Mouse (Mus musculus): Measurements from ENCODE around the gene Sox2.

The Sox2 gene

DNA sequence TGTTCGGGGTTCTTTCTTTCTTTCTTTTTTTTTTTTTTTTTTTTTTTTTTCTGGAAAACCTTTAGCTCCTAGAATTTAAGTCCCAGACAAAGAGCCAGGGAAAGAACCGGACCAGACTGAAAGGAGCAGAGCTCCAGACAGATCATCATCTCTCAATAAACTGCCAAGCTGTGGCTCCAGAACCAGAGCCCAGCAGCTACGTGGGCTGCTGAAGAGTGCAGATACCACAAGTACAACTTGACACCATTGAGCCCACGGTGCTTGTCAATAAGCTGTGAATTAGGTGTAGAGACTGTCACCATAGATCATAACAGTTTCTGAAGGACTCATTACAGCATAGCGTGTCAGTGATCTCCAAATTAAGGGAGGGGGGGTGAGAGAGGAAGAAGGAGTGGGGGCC is 7.1 kb upstream of the Sox2 start:
- in situ Hi-C loops (cut with MboI; ENCODE audit: low sequenced_read_pairs): no loop called here

DNA sequence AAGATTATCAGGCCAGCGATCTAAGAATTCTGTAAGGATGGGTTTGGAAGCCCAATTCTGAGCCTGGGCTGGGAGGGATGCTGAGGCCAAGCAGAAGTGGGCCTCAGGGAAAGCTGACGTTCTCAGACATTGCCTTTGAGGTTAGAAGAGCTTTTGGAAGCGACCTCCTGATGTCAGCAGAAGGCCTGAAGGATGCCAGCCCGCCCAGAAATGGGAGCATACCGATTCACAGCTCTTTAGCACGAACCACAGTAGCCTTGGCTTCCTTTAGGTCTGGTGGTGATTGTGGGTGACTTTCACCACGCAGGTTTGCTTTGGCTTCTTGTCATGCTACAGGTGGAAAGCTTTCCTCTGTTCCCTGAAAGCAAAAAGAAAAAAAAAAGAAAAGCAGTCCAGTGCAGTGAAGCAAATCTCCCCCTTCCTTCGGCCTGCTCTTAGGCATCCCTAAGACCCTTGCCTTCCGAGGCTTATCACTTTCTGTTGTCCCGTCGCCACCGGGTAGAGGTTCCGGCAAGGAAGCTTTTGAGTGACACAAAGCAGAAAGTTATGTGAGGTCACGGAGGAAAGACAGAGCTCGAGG is 6.6 kb upstream of the Sox2 start:
- in situ Hi-C loops (cut with MboI; ENCODE audit: low sequenced_read_pairs): no loop called here

DNA sequence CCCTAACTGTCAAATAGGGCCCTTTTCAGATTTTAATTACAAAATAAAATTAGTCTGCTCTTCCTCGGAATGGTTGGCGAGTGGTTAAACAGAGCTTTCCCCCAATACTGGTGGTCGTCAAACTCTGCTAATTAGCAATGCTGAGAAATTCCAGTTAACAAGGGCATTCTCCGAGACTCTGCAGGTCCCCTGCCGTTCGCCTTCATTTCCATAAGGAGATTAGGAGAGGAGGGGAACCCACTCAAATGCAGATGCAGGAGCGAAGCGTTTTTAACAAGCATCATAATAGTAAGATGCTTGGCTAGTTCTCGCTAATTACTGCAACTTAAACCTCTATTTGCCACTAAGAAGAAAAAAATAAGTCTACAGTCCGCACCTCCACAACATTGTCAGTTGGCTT is 4.0 kb upstream of the Sox2 start:
- in situ Hi-C loops (cut with MboI; ENCODE audit: low sequenced_read_pairs): no loop called here

DNA sequence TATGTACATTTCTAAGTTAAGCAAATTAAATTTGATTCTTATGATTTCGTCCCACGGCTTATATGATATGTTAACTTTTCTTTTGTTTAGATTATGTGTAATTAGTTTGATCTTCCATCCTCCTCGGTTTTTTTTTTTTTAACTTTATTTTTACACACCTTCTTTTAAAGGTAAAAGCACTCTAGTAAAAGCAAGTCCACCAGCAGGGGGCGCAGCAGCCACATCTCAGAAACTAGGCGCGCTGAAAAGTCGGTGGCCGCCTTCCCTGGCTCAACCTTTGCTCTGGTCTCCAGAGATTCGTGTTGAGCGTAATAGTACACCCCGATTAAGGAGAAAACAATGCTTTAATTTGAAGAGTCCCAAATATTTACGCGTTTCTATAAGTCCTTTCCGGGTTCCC is 2.5 kb upstream of the Sox2 start:
- in situ Hi-C loops (cut with MboI; ENCODE audit: low sequenced_read_pairs): no loop called here

DNA sequence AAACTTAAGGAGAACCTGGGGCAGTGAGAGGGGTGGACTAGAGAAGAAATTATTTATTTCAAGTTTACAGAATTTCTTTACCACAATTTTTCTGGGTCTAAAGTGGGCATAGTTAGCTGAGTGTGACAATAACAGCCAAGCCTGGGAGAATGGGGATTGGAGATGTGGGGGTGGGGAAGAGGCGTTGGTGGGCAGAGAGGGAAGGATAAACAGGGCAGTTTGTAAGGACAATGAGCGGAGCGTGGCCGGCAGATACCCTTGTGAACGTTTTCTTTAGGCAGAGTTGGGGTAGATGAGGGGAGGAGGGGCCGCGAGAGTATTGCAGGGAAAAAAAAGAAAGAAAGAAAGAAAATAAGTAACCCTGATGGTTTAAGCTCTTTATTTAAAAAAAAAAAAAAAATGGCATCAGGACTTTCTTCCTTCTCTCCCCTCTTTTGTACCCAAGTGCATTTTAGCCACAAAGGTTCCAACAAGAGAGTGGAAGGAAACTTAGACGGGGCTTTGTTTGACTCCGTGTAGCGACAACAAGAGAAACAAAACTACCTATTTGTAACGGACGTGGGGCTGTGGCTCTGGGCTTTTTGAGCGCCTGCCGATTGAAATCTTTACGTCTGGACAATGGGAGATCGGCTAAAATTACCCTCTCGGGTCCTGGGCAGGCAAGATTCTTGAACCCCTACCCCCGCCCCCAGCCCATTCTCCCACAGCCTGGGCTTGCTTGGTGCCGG is 1.9 kb upstream of the Sox2 start:
- in situ Hi-C loops (cut with MboI; ENCODE audit: low sequenced_read_pairs): no loop called here

DNA sequence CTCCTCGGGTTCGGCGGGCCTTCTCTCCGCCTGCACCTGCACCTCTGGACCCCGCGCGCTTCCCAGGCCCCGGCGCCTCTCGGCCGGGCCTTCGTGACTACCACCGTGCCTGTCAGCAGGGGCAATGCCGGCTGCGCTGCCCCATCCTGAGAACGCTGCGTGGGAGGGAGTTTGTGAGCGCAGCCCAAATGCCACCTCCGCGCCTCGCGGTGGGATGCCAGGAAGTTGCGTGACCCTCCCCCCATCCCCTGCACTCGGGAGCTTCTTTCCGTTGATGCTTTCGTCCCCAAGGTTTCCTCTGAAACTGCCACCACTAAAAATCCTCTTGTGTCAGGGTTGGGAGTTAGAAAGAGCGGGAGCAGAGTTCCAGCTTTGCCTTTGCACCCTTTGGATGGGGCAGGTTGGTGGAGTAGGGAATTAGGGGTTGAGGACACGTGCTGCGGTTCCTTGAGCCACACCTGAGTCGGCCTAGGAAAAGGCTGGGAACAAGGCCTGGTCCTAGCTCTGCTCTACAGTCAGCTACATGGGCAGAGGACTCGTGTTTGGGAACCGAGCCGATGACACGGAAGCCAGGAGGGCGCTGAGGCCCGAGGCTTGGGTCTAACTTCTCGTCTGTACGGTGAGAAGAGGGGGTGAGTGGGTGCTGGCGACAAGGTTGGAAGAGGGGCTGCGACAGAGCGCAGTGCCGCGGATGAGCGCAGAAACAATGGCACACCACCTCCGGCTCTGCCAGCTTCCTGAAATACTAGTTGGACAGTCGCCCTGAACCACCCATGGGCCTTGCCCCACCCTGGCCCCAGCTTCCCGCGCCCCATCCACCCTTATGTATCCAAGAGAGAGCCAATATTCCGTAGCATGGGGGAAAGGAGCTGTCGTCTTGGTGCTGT is 1.1 kb upstream of the Sox2 start:
- in situ Hi-C loops (cut with MboI; ENCODE audit: low sequenced_read_pairs): no loop called here

DNA sequence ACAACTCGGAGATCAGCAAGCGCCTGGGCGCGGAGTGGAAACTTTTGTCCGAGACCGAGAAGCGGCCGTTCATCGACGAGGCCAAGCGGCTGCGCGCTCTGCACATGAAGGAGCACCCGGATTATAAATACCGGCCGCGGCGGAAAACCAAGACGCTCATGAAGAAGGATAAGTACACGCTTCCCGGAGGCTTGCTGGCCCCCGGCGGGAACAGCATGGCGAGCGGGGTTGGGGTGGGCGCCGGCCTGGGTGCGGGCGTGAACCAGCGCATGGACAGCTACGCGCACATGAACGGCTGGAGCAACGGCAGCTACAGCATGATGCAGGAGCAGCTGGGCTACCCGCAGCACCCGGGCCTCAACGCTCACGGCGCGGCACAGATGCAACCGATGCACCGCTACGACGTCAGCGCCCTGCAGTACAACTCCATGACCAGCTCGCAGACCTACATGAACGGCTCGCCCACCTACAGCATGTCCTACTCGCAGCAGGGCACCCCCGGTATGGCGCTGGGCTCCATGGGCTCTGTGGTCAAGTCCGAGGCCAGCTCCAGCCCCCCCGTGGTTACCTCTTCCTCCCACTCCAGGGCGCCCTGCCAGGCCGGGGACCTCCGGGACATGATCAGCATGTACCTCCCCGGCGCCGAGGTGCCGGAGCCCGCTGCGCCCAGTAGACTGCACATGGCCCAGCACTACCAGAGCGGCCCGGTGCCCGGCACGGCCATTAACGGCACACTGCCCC is 586 bp downstream of the Sox2 start:
- in situ Hi-C loops (cut with MboI; ENCODE audit: low sequenced_read_pairs): no loop called here

DNA sequence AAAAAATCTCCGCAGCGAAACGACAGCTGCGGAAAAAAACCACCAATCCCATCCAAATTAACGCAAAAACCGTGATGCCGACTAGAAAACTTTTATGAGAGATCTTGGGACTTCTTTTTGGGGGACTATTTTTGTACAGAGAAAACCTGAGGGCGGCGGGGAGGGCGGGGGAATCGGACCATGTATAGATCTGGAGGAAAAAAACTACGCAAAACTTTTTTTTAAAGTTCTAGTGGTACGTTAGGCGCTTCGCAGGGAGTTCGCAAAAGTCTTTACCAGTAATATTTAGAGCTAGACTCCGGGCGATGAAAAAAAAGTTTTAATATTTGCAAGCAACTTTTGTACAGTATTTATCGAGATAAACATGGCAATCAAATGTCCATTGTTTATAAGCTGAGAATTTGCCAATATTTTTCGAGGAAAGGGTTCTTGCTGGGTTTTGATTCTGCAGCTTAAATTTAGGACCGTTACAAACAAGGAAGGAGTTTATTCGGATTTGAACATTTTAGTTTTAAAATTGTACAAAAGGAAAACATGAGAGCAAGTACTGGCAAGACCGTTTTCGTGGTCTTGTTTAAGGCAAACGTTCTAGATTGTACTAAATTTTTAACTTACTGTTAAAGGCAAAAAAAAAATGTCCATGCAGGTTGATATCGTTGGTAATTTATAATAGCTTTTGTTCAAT is 1.4 kb downstream of the Sox2 start:
- in situ Hi-C loops (cut with MboI; ENCODE audit: low sequenced_read_pairs): no loop called here

DNA sequence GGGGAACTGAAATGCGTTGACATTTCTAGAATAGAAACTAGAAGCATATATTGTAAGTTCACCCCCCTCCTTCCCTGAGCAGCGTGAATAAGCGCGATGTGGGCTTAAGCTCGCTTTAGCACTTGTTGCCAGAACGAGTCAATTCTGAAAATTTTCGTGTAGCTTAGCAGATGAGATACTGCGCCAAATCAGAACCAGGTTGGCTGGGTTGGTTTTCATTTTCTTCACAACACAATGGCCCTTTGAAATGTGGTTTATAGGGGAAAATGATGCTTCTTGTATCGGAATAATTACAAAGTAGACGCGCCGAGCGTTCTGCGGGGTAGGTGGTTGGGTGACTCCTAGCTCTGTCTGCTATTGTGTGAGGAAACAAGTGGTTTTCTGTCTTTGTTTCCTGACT is 2.4 kb downstream of the Sox2 start:
- in situ Hi-C loops (cut with MboI; ENCODE audit: low sequenced_read_pairs): no loop called here

DNA sequence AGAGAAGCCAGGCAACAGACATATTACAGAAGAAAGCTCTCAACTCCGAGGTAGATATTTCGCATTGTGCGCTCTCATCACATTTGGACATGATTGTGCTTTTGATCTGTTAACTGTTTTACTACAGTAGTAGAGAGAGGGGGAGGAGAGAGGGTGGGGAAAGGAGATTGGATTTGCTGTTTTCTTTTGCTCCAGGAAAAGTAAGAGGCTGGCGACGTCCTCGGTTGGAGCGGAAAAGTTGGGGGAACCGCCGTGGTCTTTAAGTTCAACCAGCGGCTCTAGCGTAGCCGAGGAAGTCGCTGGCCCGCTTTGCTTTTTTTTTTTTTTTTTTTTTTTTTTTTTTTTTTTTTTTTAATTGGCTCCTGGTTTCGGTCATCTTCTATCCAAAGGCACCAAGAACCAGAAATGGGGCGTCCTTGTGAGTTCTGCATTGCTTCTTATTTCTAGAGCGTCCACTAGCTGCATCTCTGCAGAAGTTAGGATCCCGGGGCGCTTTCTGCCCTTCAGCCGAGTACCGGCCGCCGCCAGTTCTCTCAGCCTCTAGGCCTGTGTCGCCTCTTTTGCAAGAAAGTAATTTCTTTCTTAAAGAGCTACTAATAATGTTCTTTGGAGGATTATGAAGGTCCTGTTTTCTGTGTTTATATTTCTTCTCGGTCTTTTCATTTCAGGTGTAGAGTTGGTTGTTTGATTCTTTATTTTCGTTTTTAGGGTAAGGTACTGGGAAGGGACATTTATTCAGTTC is 3.2 kb downstream of the Sox2 start:
- in situ Hi-C loops (cut with MboI; ENCODE audit: low sequenced_read_pairs): no loop called here

DNA sequence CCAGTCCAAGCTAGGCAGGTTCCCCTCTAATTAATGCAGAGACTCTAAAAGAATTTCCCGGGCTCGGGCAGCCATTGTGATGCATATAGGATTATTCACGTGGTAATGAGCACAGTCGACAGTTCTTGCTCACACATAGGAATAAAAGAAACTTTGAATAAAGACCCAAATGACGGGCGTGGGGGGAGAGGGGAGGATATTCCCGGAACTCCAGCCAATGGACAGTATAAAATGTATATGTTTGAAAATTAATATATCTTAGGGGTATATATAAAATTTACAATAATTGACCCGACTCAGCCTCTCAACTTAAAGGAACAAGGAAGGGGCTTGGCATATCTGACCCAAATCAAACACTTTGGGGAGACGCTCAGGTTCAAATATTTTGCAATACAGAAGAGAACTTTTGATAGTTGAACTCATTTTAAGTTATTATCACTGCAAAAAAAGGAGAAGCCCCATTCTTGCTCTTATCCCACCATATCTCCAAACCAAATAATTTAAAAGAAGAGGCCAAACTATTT is 3.8 kb downstream of the Sox2 start:
- in situ Hi-C loops (cut with MboI; ENCODE audit: low sequenced_read_pairs): no loop called here

DNA sequence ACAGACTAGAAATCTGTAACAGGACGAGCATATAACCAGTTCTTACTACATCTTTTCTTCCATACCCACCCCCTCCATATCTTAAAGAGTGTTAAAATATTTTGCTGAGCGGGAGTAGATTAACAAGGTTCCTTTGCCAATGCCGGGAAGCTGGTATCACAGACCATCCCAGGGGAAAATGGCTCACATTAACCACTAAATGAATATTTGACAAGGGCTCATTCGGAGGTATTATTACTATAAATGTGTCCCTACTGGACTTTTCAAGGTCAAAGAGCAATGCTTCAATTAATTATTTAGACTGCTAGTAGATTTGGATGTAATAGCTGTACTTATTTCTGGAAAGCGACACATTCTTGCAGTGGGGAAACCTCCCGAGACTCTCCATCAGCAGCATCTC is 4.6 kb downstream of the Sox2 start:
- in situ Hi-C loops (cut with MboI; ENCODE audit: low sequenced_read_pairs): no loop called here

DNA sequence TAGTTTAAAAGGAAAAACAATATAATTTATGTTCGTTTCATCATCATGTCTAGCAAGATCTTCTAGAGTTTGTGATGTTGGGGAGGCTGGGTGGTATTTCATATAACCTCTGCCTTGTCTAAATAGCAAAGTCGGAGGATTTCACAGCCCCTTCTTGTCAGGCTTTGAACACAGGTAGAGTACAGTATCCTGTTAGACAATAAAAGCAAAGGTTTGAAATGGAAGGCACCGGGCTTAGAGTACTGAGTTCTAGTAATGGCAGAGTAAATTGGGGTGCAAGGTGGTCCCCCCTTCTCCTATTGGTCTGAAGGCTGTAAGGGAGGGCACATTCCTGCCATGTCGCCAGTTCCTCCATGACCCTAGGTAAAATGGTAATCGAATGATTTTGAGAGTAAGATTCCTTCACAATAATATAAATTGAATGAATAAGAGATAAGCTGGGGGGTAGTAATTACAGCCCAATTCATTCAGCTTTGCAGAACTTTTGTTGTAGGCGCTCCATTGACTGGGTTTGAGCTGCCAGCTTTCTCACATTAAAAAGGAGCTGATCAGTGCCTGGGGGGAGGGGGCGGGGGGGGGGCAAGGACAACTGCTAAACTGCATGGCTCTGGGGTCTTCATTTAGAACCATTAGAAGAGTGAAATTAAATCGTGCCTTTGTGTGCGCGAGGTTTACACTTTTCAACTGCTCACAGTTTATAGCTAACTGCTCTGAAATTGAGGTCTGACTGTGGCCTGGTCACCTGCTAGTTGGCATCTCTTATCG is 5.3 kb downstream of the Sox2 start:
- in situ Hi-C loops (cut with MboI; ENCODE audit: low sequenced_read_pairs): no loop called here

DNA sequence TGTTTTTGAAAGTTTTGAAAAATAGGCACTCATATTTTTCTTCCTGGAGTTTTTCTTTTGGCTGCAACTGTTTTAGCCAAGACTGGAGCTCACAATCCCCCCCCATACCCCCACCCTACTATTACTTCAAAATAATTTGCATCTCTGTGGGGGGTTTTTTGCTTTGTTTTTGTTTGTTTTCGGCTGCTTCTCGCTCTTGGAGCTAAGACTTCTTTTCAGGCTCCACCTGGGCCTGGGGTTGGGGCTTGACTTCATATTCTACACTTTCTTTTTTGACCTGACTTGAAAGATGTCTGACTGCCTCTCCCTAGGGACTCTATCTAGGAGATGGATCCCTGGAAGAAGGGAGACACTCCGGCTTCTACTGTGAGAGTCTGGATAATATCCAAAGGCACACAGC is 5.9 kb downstream of the Sox2 start:
- in situ Hi-C loops (cut with MboI; ENCODE audit: low sequenced_read_pairs): no loop called here

DNA sequence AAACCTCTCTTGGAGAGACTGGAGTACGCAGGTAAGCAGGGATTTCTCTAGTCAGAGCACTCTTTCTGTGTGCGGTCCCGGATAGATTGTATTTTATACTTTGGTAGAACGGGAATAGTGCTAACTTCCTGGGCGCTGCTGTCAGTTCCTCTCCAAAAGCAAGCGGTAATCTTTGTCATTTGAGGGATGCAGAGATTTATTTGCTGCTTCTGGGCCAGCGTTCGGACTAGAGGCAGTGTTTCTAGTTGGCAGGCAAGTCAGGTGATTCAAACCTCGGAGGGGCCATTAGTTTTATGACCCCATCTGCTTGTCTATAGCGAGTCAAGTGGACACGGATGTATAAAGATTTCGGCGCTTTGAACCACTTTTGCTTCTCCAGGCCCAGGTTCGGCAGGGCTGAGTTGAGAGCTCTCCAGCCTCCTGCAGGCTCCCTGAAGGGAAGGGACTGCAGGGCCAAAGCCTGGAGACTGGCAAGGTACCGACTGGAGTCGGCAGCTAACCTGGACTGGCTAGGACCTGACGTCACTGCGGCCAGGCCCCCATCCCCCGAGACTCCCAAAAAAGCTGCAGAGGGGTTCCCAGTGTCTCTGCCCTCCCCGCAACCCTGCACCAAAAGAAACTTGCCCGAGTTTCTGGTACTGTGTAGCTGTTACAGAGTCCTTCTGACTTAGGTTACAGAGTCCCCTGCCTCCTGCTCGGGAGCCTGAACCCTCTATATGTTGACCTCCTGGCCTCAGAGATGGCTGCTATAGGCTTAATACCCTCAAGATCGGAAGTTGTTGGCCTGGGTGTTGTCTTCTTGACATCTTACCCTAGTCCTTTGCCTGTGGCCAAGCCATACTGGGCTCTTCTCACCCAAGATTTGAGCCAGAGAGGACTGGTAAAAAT is 6.9 kb downstream of the Sox2 start:
- in situ Hi-C loops (cut with MboI; ENCODE audit: low sequenced_read_pairs): no loop called here

DNA sequence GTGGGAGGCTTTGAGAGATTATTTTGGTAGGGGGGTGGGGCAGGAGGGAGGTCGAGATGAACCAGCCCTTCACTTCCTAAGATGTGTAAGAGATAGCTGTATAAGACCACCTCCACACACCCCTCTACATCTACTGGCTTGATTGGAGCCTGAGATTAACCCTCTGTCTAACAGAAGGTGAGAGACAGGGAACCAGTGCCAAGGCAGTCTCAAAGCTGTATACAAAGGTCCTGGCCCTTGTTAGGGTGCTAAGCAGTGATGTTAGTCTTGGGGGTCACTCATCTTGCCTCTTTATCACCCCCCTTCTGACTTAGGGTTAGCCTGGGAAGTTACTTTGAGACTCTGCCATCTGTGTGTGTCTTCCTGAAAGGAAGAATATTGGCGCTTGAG is 7.5 kb downstream of the Sox2 start:
- in situ Hi-C loops (cut with MboI; ENCODE audit: low sequenced_read_pairs): no loop called here

DNA sequence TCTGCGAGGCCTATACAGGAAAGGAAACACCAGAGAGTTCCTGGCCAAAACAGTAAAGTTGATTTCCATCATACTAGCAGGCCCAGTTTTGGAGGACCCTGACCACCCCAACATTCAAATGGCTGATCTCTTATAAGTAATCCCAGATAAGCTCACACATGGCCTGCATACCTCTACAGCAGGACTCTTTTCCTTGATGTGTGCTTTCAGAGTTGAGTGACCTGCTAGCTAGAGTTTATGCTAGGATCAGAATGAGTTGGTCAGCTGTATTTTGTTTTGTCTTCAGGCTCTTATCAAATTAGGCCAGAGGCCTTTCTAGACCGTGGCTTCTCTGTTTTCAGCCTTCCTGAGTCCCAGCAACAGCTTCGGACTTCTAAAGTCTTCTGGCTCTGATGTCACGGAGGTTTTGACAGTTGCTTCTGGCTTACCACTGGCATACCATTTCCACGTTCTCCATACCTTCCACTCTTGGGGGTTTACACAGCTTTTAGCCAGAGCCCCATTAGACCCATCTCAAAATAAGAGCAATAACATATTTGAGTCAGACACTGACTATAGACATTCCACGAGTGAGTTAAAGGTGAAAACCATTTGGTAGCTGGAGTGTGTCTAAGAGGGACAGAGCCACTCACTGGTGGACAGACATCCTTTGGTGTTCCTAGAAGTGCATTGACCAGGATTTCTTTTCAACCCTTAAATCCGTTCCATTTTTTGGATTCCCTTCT is 8.2 kb downstream of the Sox2 start:
- in situ Hi-C loops (cut with MboI; ENCODE audit: low sequenced_read_pairs): no loop called here

Data from CH12F3 (cell line).